Mouse (Mus musculus) heart, adult 2 months (tissue): ENCODE data around the gene Uchl4. TPM values are rescaled to one million over a fixed set of nuclear protein-coding genes. Genes with fewer than 3 reads are reported as not detected.

ENCODE experiments used
- DNase-seq, 2 experiments: peaks; one replicate each; pipeline ENCODE4 v3.0.0; 2021
- H3K27ac ChIP-seq: fragments of 200-600 bp; 2 replicates; pipeline ENCODE4 v1.8.1; 2022
- H3K27me3 ChIP-seq: fragments of 200-500 bp; 2 replicates; pipeline ENCODE4 v1.6.1; 2012; ENCODE audit warnings: mild to moderate bottlenecking, low read length, inconsistent platforms, mixed read lengths; ENCODE audit not compliant: control insufficient read depth, insufficient read depth
- H3K36me3 ChIP-seq: fragments of 200-500 bp; 2 replicates; pipeline ENCODE4 v1.6.1; 2012; ENCODE audit warnings: low read length, inconsistent platforms; ENCODE audit not compliant: control insufficient read depth, insufficient read depth
- H3K4me1 ChIP-seq: fragments of 200-500 bp; 2 replicates; pipeline ENCODE4 v1.6.1; 2011; ENCODE audit warnings: low read length; ENCODE audit not compliant: control insufficient read depth, insufficient read depth
- H3K4me3 ChIP-seq: fragments of 200-600 bp; 2 replicates; pipeline ENCODE4 v1.8.1; 2022
- H3K79me2 ChIP-seq: fragments of 200-500 bp; replicated peaks from 2 replicates; pipeline ENCODE4 v1.6.1; 2012; ENCODE audit warnings: mild to moderate bottlenecking, inconsistent platforms, low read length, moderate library complexity, mixed read lengths; ENCODE audit not compliant: control insufficient read depth, insufficient read depth
- H3K9ac ChIP-seq: fragments of 200-500 bp; 2 replicates; pipeline ENCODE4 v1.6.1; 2012; ENCODE audit warnings: low read depth, mild to moderate bottlenecking, control low read depth, inconsistent platforms, low read length, mixed read lengths
- CTCF ChIP-seq: fragments of 200-600 bp; IDR thresholded peaks from 2 replicates; pipeline ENCODE4 v1.8.1; 2022; ENCODE audit warnings: antibody characterized with exemption, mild to moderate bottlenecking, moderate library complexity
- EP300 ChIP-seq: fragments of 200-500 bp; IDR thresholded peaks from 2 replicates; pipeline ENCODE4 v1.6.1; 2011; ENCODE audit warnings: low read depth, low read length, control low read depth; ENCODE audit not compliant: insufficient read depth
- POLR2A ChIP-seq: fragments of 200-500 bp; IDR thresholded peaks from 2 replicates; pipeline ENCODE4 v1.6.1; 2011; ENCODE audit warnings: mild to moderate bottlenecking, low read depth, low read length, control low read depth; ENCODE audit not compliant: insufficient read depth
- WGBS: fragments of 180-500 bp; shearing (Covaris S2); methylation state at CpG from one replicate; pipeline ENCODE4 v1.1.7; 2018; 5-methylcytosine and 5-hydroxymethylcytosine counted together
- intact Hi-C: fragments of 180-260 bp; cut with DNase I; formaldehyde crosslinking; loops from one replicate; pipeline ENCODE4 v1.15.1; 2025
- polyA plus RNA-seq: library from polyadenylated mRNA; depleted of rRNA; stranded (reverse); fragments of >200 nt; gene quantifications from 2 replicates; pipeline ENCODE4 v1.2.3, GENCODE M21; 2012
- total RNA-seq, 2 experiments: library from RNA; stranded (reverse); gene quantifications; 2 replicates each; pipeline ENCODE4 v1.2.3; 2021

Uchl4 gene
- total and polyA plus RNA-seq, 3 experiments, result 0.21 to 2.4 (median 2.3) TPM

DNA sequence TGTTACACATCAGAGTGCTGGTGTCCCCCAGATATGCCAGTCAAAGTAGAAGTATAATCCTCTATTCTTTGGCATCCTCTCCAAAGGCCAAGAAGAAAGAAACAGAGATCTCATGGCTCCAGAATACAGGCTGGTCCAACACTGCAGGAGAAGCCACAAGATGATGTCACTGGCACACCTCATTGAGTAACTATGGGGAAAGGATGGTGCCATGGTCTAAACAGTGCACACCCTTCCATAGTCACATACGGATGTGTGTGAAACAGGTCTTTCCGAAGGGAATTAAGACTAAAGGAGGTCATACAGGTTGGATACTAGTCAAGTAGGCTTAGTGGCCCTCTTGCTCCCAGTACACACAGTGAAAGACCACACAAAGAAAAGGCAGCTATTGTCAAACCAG, 18.4 kb upstream of the Uchl4 start:
- no peak overlapping the region for H3K9ac ChIP-seq
- H3K36me3 ChIP-seq, result peaks cover under 1% of the 10 kb centered on the region; the same call in 1 of the 2 replicates
- TF ChIP-seq POLR2A, result no peak
- TF ChIP-seq EP300, result no peak
- no peak for TF ChIP-seq CTCF
- H3K4me1 ChIP-seq, result peaks cover 2% of the 10 kb centered on the region
- H3K4me3 ChIP-seq, result no peak overlapping the region
- no peak overlapping the region for H3K27ac ChIP-seq
- DNase-seq, result no peak
- no peaks in the 10 kb centered on the region for H3K27me3 ChIP-seq
- peaks cover 11% of the 10 kb centered on the region for H3K79me2 ChIP-seq
- 84% methylated on average over 2 of the region's 2 CpGs for WGBS
- intact Hi-C loops, result no loop called here

GRCm38 (mm10) chr9:64217887-64218286, 17.1 kb upstream of the Uchl4 start:
- DNase-seq, result no peak
- intact Hi-C loops, result no loop called here
- H3K27me3 ChIP-seq, result no peaks in the 10 kb centered on the region
- peaks cover 11% of the 10 kb centered on the region for H3K79me2 ChIP-seq
- no peak overlapping the region for H3K9ac ChIP-seq
- no peak for TF ChIP-seq POLR2A
- no peak for TF ChIP-seq CTCF
- H3K36me3 ChIP-seq, result peaks cover 2% of the 10 kb centered on the region; the same call in 1 of the 2 replicates
- H3K4me3 ChIP-seq, result no peak overlapping the region
- H3K27ac ChIP-seq, result no peak overlapping the region
- peaks cover 3% of the 10 kb centered on the region for H3K4me1 ChIP-seq

DNA sequence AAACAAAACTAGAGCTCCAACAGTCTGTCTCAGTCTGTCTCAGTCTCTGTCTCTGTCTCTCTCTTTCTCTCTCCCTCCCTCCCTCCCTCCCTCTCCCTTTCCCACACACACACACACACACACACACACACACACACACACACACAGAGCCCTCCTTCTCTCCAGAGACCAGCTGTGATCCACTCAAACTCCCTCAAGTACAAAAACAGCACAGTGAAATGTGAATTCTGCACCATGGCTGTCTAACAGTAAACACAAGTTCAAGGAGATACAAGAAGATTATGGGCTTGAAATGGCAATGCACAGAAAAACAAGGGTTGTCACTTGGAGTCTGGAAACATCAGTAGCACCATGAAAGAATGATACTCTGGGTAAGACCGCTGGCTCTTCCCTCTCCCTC, 15.7 kb upstream of the Uchl4 start:
- intact Hi-C loops, result no loop called here
- no peak overlapping the region for H3K9ac ChIP-seq
- no peak overlapping the region for H3K27ac ChIP-seq
- H3K27me3 ChIP-seq, result no peaks in the 10 kb centered on the region
- DNase-seq, result no peak
- peaks cover 4% of the 10 kb centered on the region for H3K4me1 ChIP-seq
- 87% methylated on average over 1 of the region's 1 CpGs for WGBS
- no peak overlapping the region for H3K4me3 ChIP-seq
- H3K79me2 ChIP-seq, result peaks cover 13% of the 10 kb centered on the region
- TF ChIP-seq POLR2A, result no peak
- TF ChIP-seq EP300, result no peak
- no peak for TF ChIP-seq CTCF
- H3K36me3 ChIP-seq, result peaks cover 2% of the 10 kb centered on the region; the same call in 1 of the 2 replicates

GRCm38 (mm10) chr9:64219772-64220420, 15.1 kb upstream of the Uchl4 start:
- Histone ChIP-seq H3K79me2 (peaks cover 13% of the 10 kb centered on the region), H3K27me3 (no peaks in the 10 kb centered on the region), H3K36me3 (peaks cover 2% of the 10 kb centered on the region; the same call in 1 of the 2 replicates), H3K27ac (no peak overlapping the region), H3K9ac (no peak overlapping the region), H3K4me1 (peaks cover 4% of the 10 kb centered on the region), H3K4me3 (no peak overlapping the region)
- 91% methylated on average over 10 of the region's 10 CpGs for WGBS
- no peak for DNase-seq
- no peak for TF ChIP-seq EP300
- TF ChIP-seq POLR2A, result no peak
- no peak for TF ChIP-seq CTCF
- intact Hi-C loops, result no loop called here

DNA sequence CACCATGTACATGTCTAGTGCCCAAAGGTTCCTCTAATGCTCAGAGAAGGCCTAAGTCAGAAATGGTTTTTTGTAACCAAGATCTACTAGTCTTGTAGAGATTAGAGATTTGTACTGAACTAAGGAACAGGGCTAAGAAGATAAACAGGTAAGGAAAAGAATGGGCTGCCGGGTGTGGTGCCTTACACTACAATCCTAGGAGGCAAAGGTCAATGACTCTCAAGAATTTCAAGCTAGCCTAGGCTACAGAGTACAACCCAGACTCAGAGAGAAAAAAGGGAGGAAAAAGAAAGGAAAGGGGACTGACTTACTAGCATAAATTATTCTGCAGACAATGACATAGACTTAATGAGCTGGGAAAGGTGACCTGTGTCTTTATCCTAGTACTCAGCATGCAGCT, 14.4 kb upstream of the Uchl4 start:
- H3K9ac ChIP-seq, result no peak overlapping the region
- WGBS, result 63% methylated on average over 1 of the region's 1 CpGs
- no peak for TF ChIP-seq POLR2A
- no peak for TF ChIP-seq CTCF
- TF ChIP-seq EP300, result no peak
- peaks cover 4% of the 10 kb centered on the region for H3K4me1 ChIP-seq
- no peak overlapping the region for H3K4me3 ChIP-seq
- no peak overlapping the region for H3K27ac ChIP-seq
- peaks cover 2% of the 10 kb centered on the region; the same call in 1 of the 2 replicates for H3K36me3 ChIP-seq
- no peaks in the 10 kb centered on the region for H3K27me3 ChIP-seq
- intact Hi-C loops, result no loop called here
- peaks cover 13% of the 10 kb centered on the region for H3K79me2 ChIP-seq
- DNase-seq, result no peak

DNA sequence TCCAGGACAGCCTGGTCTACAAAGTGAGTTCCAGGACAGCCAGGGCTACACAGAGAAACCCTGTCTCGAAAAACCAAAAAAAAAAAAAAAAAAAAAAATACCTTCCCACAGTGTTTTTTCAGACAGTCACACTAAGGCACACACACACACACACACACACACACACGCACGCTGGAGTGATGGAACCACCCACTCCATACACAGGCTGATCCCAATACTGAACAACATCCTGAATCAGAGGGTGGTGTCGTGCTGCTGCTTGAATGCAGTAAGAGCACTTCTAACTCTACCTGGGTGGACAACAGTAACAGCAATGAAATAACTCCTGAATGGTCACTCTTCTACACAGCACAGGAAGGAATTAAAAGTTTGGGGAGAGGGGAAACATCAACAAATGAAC, 13.5 kb upstream of the Uchl4 start:
- 46% methylated on average over 4 of the region's 4 CpGs for WGBS
- Histone ChIP-seq H3K79me2 (peaks cover 14% of the 10 kb centered on the region), H3K9ac (peak overlapping the region; percentile 20; the same call in 1 of the 2 replicates), H3K4me3 (no peak overlapping the region), H3K27ac (no peak overlapping the region), H3K4me1 (peaks cover 4% of the 10 kb centered on the region), H3K36me3 (peaks cover 6% of the 10 kb centered on the region), H3K27me3 (no peaks in the 10 kb centered on the region)
- TF ChIP-seq CTCF, result no peak
- no peak for TF ChIP-seq EP300
- TF ChIP-seq POLR2A, result no peak
- intact Hi-C loops, result no loop called here
- no peak for DNase-seq
